Mouse (Mus musculus) neutrophil, adult 5-6 weeks (primary cell): ENCODE results near the gene Gm14597. TPM values are rescaled to one million over a fixed set of nuclear protein-coding genes. Genes with fewer than 3 reads are reported as not detected.

Experiments used
- total RNA-seq: library from RNA; stranded (forward); fragments of 200-1000 nt; gene quantifications from 2 replicates; pipeline ENCODE4 v1.2.3, GENCODE M21; 2017

Gm14597 gene
- total RNA-seq, 1 experiment from 2014 or later = not detected

Other genes with a start within 250 kb of the Gm14597 start
- gene Mospd1, start 238.5 kb downstream of the Gm14597 start, total RNA-seq = 21.1 and 22.2 TPM in 2 replicates
- not detected in 2 replicates for gene Etd, start 174.1 kb downstream of the Gm14597 start, total RNA-seq
- gene Rtl8c, start 947 bp downstream of the Gm14597 start, total RNA-seq = 1.5 and 4.2 TPM in 2 replicates
- 1.5 TPM in 1 of 2 replicates, not detected in the other for gene Rtl8a, start 34.7 kb upstream of the Gm14597 start, total RNA-seq
- gene Rtl8b, start 61.4 kb upstream of the Gm14597 start, total RNA-seq = 1.6 and 3.4 TPM in 2 replicates
- not detected in 2 replicates for gene 4930502E18Rik, start 115.8 kb upstream of the Gm14597 start, total RNA-seq
- not detected in 2 replicates for gene 1700013H16Rik, start 148.9 kb upstream of the Gm14597 start, total RNA-seq
- gene Zfp36l3, start 167.4 kb upstream of the Gm14597 start, total RNA-seq = 0.12 TPM in 1 of 2 replicates, not detected in the other
- gene Xlr, start 188.7 kb upstream of the Gm14597 start, total RNA-seq = 0.74 TPM in 1 of 2 replicates, not detected in the other